Mouse (Mus musculus) C2C12 (cell line): ENCODE data around the gene Hormad2.

Experiments used
- CEBPB ChIP-seq: IDR thresholded peaks from one replicate; pipeline ENCODE4 v1.6.1; 2011; ENCODE audit warnings: low read depth, mild to moderate bottlenecking, control low read depth, moderate library complexity
- CTCF ChIP-seq: IDR thresholded peaks from one replicate; pipeline ENCODE4 v1.5.1; 2011; ENCODE audit not compliant: control insufficient read depth, insufficient read depth, insufficient read length
- FOSL1 ChIP-seq: IDR thresholded peaks from one replicate; pipeline ENCODE4 v1.8.0; 2011; ENCODE audit warnings: mild to moderate bottlenecking, low read length; ENCODE audit not compliant: poor library complexity, insufficient read depth, severe bottlenecking
- MAX ChIP-seq: IDR thresholded peaks from one replicate; pipeline ENCODE4 v1.6.1; 2011; ENCODE audit warnings: mild to moderate bottlenecking, control low read depth
- MYOD1 ChIP-seq: IDR thresholded peaks from one replicate; pipeline ENCODE4 v1.6.1; 2011; ENCODE audit warnings: low read depth; ENCODE audit not compliant: control insufficient read depth, insufficient read length
- MYOG ChIP-seq: IDR thresholded peaks from one replicate; pipeline ENCODE4 v1.6.1; 2011; ENCODE audit not compliant: control insufficient read depth, insufficient read length; ENCODE audit errors: extremely low read depth
- USF1 ChIP-seq: IDR thresholded peaks from one replicate; pipeline ENCODE4 v1.6.1; 2011; ENCODE audit warnings: low read depth, mild to moderate bottlenecking, control low read depth, moderate library complexity

DNA sequence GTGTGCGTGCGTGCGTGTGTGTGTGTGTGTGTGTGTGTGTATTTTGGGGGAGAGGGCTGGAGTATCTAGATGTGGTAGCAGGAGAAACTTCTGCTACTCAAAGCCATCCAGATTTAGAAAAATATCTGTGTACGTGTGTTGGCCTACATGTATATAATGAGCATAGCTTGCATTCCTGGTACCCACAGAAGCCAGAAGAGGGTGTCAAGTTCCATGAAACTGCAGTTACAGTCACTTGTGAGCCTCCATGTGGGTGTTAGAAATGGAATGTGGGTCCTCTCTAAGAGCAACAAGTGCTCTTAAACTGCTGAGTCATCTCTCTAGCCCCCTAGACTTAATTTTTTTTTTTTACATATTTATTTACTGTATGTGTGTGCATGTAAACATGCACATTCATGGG lies 130.6 kb downstream of the Hormad2 start:
- peak; percentile 71 for TF ChIP-seq MAX
- TF ChIP-seq CTCF: no peak
- no peak for TF ChIP-seq USF1
- TF ChIP-seq CEBPB: no peak
- no peak for TF ChIP-seq MYOG
- TF ChIP-seq MYOD1: no peak
- TF ChIP-seq FOSL1: no peak
